Mouse (Mus musculus): ENCODE measurements around the gene Pard6b.

DNA sequence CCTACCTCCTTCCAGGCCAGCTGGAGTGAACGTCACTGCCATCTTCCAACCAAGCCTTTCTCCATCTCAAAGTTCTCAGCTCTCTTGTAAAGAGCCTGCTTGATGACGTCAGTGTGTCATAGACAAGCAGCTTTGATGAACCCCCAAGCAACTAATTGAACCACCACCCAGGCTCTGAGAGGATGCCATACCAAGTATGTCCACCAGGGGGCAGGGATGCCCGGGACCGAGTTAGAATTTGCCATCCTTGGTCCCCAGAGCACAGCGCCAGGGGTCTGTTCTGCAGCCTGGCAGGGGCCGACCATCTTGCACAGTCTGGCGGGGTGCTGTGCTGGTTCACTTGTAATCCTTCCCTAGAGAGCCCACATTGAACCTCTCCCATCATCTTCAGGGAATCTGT, 31.1 kb downstream of the Pard6b start:
- TF ChIP-seq POLR2A (IDR thresholded peaks at IDR 0.05; ENCODE audit: insufficient read depth, low read length) = no peak
- peak; percentile 79 for TF ChIP-seq CTCF (IDR thresholded peaks at IDR 0.05; ENCODE audit: low read depth, low read length)
